Mouse (Mus musculus) embryonic fibroblast, embryonic 13.5 days (primary cell): ENCODE measurements around the gene Slc35f4. TPM values are rescaled to one million over a fixed set of nuclear protein-coding genes. Genes with fewer than 3 reads are reported as not detected.

Experiments used
- H3K27ac ChIP-seq: 2 replicates; pipeline ENCODE4 v1.5.1; 2012; ENCODE audit warnings: low read length, control low read depth, inconsistent platforms; ENCODE audit not compliant: insufficient read depth
- H3K4me1 ChIP-seq: 2 replicates; pipeline ENCODE4 v1.6.1; 2011; ENCODE audit warnings: low read length; ENCODE audit not compliant: control insufficient read depth, insufficient read depth
- H3K4me3 ChIP-seq: 2 replicates; pipeline ENCODE4 v1.5.1; 2011; ENCODE audit warnings: mild to moderate bottlenecking, control low read depth, low read length; ENCODE audit not compliant: insufficient read depth
- CTCF ChIP-seq: IDR thresholded peaks from 2 replicates; pipeline ENCODE4 v1.5.1; 2011; ENCODE audit warnings: mild to moderate bottlenecking, control low read depth, low read length, moderate library complexity, borderline replicate concordance; ENCODE audit not compliant: insufficient read depth
- POLR2A ChIP-seq: IDR thresholded peaks from 2 replicates; pipeline ENCODE4 v1.6.1; 2011; ENCODE audit warnings: low read depth, mild to moderate bottlenecking, control low read depth, low read length, moderate library complexity
- polyA plus RNA-seq: library from polyadenylated mRNA; stranded (reverse); fragments of >200 nt; gene quantifications from 2 replicates; pipeline ENCODE4 v1.2.4, GENCODE M21; 2011; ENCODE audit warnings: low read depth; ENCODE audit not compliant: missing spikeins, insufficient read length

Gene Slc35f4
- polyA plus RNA-seq, 1 experiment: not detected

DNA sequence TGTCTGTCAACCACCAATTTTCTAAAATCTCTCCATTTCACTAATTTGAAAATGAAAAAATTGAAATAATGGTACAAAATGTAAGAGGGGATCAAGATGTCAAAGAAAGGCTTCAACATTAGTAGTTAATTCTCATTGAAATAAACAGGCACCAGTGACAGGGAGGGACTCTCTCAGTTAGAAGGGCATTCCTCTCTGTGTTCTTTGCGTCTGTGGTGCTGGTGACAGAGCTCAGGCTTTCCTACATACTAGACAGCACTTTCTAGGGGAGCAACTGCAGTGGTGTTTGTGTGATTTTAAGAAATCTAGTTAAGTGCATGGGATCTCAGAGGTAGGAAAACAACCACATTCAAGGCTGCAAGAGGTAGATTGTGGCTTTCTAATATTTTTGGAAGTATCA lies 214.3 kb downstream of the Slc35f4 start:
- no peaks in the 10 kb centered on the region for H3K4me1 ChIP-seq
- TF ChIP-seq CTCF (no peak), POLR2A (no peak)

DNA sequence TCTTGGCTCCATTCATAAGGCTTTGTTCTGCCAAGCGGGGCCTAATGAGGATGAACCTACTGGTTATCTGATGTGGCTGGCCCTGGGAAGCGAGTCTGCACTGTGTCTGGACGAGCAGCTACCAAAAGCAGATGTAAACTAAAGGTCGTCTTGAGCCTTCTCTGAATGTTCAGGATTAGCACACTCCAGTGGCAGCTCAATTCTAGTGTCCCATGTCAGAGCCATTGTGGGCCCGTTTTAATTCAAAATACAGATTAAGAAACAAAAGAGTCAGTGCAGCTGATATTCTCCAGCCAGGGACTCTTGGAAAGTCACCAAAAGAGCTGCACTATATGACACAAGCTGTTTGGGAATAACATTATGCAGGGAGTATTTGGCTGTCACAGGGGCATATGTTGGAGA lies 214.8 kb downstream of the Slc35f4 start:
- H3K4me1 ChIP-seq: no peaks in the 10 kb centered on the region
- TF ChIP-seq POLR2A (no peak), CTCF (no peak)
- no peak overlapping the region for H3K27ac ChIP-seq
- H3K4me3 ChIP-seq: no peak overlapping the region

More for the DNA sequence above, 214.3 kb downstream of the Slc35f4 start:
- Histone ChIP-seq H3K27ac (no peak overlapping the region), H3K4me3 (no peak overlapping the region)

DNA sequence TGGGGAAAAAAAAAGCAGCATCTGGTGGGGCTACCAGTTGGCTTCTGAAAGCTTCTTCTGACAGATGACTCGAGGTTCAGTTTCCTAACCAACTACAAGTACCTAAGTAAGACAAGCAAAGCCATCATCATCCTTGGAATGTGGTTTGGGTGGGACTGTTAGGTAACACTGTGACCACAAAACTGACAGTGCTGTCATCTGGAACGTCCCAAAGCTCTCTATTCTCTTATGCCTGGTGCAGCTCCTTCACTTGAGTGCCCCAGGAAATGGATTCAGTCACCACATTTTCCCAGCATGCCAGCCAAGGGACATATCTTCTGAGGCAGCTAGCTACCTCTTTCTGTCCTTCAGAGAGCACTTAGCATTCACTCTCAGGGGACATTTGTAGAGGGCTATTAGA lies 216.2 kb downstream of the Slc35f4 start:
- H3K4me1 ChIP-seq: no peaks in the 10 kb centered on the region
- TF ChIP-seq CTCF (no peak), POLR2A (no peak)
- no peak overlapping the region for H3K27ac ChIP-seq
- H3K4me3 ChIP-seq: no peak overlapping the region

DNA sequence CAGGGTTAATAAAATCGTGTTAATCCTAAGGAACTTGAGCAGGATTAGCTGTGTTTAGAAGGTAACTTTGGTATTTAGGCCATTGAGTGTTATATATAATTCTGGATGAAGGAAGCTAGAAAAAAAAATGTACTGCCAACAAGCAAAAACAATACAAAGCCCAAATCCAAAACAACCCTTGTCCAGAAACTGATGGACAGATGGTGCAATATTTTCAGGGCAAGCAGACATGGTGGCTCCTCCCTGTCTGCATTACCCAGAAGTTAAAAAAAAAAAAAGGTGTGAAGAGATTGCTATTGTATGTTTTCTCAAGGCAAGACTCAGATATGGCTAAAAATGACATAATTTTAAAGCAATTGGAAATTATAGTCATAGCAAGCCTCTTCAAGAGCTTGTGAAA lies 217.3 kb downstream of the Slc35f4 start:
- no peaks in the 10 kb centered on the region for H3K4me1 ChIP-seq
- H3K4me3 ChIP-seq: no peak overlapping the region
- TF ChIP-seq CTCF: no peak
- TF ChIP-seq POLR2A: no peak
- no peak overlapping the region for H3K27ac ChIP-seq

DNA sequence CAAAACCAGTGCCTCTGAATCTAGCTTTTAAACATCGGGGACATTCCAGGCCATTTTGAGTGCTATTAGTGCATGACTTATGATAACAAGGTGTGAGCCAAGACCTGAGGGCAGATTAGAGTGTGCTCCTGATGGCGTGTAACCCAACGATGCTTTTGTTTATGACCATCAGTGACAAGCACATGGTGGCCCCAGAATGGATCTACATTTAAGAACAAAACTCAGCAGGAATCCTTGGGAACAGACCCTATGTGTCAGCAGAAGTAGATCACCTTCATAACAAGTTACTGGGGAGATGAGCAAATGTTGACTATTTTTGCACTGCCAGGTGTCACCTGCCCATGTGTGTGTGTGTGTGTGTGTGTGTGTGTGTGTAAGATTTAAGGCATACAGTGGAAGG lies 218.0 kb downstream of the Slc35f4 start:
- Histone ChIP-seq H3K4me3 (no peak overlapping the region), H3K4me1 (no peaks in the 10 kb centered on the region), H3K27ac (no peak overlapping the region)
- no peak for TF ChIP-seq CTCF
- no peak for TF ChIP-seq POLR2A

DNA sequence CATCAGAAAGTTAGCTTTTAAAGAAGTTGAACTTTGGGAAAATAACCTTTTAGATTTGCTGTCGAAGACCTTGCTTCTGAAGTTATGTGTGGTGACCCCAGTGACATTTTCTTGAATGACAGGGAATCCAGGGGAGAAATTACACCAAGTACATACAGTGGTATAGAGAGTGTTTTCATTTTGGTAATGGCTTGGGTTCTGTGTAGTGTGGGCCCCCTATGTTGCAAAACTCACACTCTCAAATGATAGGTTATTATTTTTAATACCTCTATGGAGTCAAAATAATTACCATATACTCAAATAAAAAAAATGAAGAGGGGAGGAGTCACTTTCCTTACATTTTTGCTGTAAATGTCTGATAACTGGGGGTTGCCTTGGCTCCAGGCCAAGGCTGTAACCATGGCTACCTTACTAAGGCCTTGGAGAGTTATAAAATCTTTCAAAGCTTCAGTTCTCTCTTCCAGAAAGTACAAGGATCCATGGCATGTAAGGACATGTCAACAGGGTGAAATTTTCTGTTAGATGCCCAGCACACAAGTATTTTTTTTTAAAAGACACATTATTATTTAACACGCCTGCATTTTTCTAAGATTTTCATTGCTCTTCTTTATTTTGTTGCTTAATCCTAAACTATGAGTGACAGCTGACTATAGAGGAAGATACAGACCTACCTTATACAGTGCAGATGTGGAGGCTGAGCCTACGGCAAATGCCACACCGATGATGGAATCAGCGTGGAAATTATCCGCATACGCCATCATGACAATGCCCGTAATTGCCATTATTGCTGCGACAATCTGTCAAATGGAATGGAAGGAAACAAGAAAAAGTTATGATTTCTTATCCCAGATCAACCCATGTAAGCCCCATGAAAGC lies 220.1 kb downstream of the Slc35f4 start:
- no peak for TF ChIP-seq CTCF
- TF ChIP-seq POLR2A: no peak
- no peak overlapping the region for H3K27ac ChIP-seq
- H3K4me3 ChIP-seq: no peak overlapping the region
- no peaks in the 10 kb centered on the region for H3K4me1 ChIP-seq

DNA sequence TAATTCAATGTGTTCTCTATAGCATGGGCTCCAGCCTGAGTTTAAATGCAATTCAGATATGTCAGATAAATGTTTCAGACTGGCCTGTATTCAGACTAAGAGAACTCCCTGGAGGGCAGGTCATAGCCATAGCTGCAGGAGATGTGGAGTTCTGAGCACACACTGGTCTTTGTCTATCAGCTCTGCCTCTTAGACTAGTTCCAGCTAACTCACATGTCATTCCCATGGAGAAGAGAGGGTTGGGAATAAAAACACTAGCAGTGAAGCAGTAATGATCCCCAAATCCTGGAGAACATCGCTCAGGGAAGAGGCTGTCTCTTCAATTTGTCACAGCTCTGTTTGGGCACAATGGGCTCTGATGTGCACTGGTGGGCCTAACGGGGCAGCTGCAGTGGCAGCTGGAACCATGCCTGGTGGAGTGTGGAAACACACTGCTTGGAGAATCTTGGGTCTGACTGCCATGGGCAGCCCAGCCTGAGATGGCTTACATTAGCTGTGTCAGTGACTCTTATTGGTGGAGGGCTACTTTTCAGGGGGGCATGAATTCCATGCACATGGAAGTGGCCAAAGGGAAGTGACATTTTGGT lies 223.5 kb downstream of the Slc35f4 start:
- no peak overlapping the region for H3K4me3 ChIP-seq

DNA sequence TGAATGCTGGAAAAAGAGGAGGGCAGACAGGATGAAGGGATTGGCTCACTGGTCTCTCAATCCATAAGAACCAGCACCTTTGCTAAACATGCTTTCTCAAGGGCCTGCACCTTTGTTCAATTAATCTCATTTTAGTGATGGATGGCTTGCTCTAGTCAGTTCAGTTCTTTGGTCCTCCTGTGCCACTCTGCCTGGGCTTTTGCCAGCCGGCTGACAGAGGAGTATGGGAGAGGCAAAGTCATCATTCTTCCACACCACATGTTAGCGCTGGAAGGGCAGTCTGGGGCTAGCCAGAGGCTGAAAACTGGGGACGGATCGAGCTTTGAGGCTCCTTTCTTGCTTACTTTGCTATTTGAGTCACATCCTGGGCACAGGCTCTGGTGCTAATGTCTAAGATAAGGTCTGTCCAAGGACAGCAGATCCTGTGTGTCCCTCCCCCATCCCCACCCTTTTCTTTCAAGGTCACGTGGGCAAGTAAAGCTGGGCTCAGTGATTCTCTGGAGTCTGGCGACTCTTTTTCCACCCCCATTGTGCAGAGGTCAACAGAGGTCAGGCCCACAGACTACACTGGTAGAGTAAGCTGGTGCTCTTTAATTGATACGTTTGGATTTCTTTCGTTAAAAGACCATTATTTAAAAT lies 224.7 kb downstream of the Slc35f4 start:
- Histone ChIP-seq H3K27ac (no peak overlapping the region), H3K4me1 (no peaks in the 10 kb centered on the region), H3K4me3 (no peak overlapping the region)
- TF ChIP-seq POLR2A (no peak), CTCF (no peak)

More for the DNA sequence above, 223.5 kb downstream of the Slc35f4 start:
- TF ChIP-seq CTCF (no peak), POLR2A (no peak)
- H3K27ac ChIP-seq: no peak overlapping the region
- no peaks in the 10 kb centered on the region for H3K4me1 ChIP-seq

DNA sequence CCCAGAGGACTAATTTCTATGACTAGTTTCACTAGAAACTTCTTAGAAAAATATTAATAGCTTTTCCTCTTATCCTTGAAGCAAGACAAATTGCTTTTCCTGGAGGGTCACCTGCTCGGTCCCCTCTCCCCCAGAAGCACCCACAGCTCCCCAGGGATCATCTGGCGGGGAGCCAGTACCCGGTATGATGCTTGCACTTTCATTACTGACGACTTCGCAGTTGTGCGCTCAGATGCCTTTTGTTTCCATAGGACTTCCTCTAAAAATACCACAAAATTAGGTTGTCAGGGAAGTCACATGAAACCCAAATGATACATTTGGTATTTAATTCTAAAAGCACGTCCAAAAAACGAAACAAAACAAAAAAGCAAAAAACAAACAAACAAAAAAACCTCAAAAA lies 225.5 kb downstream of the Slc35f4 start:
- TF ChIP-seq POLR2A (no peak), CTCF (no peak)
- Histone ChIP-seq H3K4me3 (no peak overlapping the region), H3K4me1 (no peaks in the 10 kb centered on the region), H3K27ac (no peak overlapping the region)

DNA sequence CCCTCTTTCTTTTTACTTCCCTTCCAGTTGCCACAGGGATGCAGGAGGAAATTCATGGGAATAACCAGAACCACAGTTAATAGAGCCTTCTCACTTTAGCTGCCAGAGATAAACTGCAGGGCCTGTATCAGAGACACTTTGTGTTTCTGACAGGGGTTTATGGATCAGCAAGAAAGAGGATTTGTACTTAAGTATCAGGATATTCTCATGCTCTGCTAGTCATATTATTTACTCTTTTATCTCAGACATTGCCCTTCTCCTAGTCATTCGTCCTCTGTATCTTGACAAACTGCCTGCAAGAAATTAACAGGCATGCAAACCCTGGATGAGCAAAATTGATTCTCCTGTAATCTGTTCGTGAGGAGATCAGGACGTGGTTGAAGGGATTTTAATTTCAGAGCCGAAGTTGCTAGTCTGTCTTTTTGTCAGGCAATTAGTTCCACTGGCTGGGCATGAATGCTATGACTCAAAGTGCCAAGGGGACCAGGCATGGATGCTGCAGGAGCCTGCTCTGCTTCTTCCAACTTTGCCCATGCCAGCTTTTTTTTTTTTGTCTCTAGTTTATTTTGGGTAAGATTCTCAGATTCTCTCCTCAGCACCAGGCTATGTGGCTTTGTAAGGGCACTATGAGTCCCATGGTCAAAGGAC lies 231.9 kb downstream of the Slc35f4 start:
- H3K4me3 ChIP-seq: no peak overlapping the region
- no peaks in the 10 kb centered on the region for H3K4me1 ChIP-seq
- TF ChIP-seq POLR2A: no peak
- TF ChIP-seq CTCF: no peak
- no peak overlapping the region for H3K27ac ChIP-seq
